Mouse (Mus musculus) left cerebral cortex, postnatal 4 days (tissue): Measurements from ENCODE around the gene Cabin1. TPM values are rescaled to one million over a fixed set of nuclear protein-coding genes. Genes with fewer than 3 reads are reported as not detected.

Experiments used
- DNase-seq: peaks from one replicate; pipeline ENCODE4 v3.0.0-alpha.2; 2022
- intact Hi-C: fragments of 180-260 bp; cut with DNase I; formaldehyde crosslinking; loops from one replicate; pipeline ENCODE4 v1.15.1; 2025
- total RNA-seq, 2 experiments: library from RNA; stranded (reverse); gene quantifications; 2 replicates each; pipeline ENCODE4 v1.2.3; 2021

The Cabin1 gene
- 100 to 1,000 TPM in 1 of 2 experiments, 10 to 100 TPM in 1; 93.1 to 101 TPM for total RNA-seq

GRCm38 (mm10) chr10:75763682-75764518, at the start of gene Cabin1:
Cabin1 (minus strand) TSS chr10:75764341.
- DNase-seq: peak; percentile 98
- intact Hi-C loops: no loop called here

GRCm38 (mm10) chr10:75804217-75804616, 40.1 kb upstream of the Cabin1 start:
- intact Hi-C loops: no loop called here
- DNase-seq: no peak

DNA sequence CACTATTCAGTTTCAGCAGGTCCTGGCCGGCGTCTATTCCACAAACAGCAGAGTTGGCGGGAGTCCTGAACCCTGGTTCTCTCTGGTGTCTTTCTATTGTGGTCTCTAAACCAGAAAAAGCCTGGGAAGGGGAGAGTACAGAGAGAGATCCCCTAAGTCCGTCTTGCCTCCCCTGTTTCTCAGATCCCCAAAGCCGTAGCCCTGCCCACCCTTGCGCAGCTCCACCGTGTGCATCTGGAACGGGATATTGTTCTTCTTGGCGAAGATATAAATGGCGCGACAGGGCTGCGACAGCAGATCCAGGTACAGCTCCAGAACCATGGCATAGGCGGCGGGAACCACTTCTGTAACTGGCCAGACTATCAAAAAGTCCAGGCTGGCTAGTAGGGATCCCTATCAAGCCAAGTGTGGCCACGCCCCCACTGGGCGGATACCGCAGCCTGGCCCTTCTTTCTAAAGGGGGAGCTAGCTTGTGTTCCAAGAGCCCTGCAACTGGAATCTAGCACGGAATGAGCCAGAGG, 34.1 kb upstream of the Cabin1 start, which contains the start of gene Gstt1:
Gene Gstt1, minus strand, starts transcription at position 409 of the 521 bp plus-strand sequence.
- peak; percentile 50 for DNase-seq
- intact Hi-C loops: no loop called here

- DNase-seq: peak; percentile 38
- intact Hi-C loops: no loop called here
These were observed 33.6 kb upstream of the Cabin1 start for GRCm38 (mm10) chr10:75797619-75798175.

DNA sequence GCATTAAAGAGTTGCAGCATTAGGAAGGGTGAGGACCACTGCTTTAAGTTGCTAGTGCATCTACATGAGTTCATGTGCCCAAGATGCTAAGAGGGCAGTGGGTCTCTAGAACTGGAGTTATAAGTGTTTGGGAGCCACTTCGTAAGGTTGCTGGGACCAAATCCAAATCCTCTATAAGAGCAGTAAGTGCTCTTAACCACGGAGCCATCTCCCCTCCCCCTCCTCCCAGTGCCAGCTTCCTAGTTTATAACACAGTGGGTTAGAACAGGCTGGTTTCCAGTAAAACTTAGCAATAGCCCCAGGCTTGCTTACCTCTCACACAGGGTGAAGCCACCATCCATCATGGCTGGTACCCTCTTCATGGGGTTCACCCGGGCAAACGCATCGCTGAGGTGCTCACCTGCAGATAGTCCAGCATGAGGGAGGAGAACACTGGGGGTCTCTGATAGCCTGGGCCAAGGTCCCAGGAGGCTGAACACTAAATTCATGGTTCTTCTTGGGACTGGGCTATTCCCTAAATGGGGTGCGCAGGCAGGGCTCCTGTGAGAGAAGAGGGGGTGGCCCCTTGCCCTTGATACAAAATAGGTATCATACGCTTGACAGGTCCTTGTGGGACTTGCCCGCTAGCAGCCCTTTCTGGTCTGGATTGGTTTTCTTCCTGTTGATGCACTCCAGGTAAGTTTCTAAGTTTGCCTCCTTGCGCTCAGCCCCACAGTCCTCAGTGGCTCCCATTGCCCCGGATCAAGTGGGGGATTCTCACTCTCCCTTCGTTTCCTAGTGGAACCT, 32.8 kb upstream of the Cabin1 start:
- intact Hi-C loops: no loop called here
- DNase-seq: no peak

GRCm38 (mm10) chr10:75794880-75795279, 30.7 kb upstream of the Cabin1 start:
- no peak for DNase-seq
- intact Hi-C loops: no loop called here

DNA sequence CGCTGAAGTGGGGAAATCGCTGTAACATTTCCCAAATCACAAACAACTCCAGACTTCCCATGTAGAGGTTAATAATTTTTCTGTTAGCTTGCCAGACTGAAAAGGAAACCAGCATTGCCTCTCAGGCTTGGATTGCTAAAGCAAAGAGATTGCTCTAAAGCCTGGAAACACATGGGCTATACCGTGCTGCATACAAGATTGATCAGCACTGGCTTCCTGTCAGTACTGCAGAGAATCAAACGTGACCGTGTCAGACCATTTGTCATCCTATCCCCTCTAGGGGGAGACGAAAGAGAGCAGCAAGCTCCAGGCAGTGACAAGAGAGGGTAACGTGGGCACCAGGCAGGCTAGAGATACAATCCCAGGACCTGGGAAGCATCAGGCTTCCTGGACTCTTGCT, 26.6 kb upstream of the Cabin1 start:
- intact Hi-C loops: no loop called here
- no peak for DNase-seq

DNA sequence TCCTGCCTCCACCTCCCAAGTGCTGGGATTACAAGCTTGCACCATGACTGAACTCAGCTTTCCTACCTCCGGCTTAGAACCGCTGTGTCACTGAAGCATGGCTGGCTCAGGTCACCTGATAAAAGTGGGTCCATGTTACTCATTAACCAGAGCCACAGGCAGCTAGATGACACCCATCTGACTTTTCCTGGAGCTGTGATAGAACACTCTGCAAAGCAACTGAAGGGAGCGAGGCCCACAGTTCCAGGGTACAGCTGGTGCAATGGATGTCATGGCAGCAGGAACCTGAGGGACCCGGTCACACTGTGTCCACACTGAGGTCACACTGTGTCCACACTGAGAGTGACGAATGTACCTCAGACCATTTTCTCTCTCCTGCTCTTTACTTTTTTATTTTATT, 25.7 kb upstream of the Cabin1 start:
- intact Hi-C loops: no loop called here
- DNase-seq: no peak

GRCm38 (mm10) chr10:75789081-75789735, 25.1 kb upstream of the Cabin1 start:
- DNase-seq: no peak
- intact Hi-C loops: no loop called here

- DNase-seq: no peak
- intact Hi-C loops: no loop called here
These were observed 24.1 kb upstream of the Cabin1 start for GRCm38 (mm10) chr10:75788277-75788676.

DNA sequence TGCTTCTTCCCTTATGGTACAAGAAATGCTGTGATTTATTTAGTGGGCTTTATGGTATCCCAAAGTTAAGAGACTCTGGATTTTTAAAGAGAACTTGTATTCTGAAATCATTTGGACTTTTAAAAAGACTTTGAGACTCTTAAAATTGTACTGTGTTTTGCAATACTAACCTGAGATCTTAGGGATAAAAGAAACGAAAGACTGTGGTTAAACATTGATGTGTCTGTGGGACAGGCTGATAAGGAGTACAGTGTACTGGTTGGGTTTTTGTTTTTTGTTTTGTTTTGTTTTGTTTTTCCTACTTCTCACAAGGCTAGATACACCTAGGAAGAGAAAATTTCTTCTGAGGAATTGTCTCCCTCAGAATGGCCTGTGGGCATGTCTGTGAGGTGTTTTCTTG, 21.3 kb upstream of the Cabin1 start:
- DNase-seq: no peak
- intact Hi-C loops: no loop called here

DNA sequence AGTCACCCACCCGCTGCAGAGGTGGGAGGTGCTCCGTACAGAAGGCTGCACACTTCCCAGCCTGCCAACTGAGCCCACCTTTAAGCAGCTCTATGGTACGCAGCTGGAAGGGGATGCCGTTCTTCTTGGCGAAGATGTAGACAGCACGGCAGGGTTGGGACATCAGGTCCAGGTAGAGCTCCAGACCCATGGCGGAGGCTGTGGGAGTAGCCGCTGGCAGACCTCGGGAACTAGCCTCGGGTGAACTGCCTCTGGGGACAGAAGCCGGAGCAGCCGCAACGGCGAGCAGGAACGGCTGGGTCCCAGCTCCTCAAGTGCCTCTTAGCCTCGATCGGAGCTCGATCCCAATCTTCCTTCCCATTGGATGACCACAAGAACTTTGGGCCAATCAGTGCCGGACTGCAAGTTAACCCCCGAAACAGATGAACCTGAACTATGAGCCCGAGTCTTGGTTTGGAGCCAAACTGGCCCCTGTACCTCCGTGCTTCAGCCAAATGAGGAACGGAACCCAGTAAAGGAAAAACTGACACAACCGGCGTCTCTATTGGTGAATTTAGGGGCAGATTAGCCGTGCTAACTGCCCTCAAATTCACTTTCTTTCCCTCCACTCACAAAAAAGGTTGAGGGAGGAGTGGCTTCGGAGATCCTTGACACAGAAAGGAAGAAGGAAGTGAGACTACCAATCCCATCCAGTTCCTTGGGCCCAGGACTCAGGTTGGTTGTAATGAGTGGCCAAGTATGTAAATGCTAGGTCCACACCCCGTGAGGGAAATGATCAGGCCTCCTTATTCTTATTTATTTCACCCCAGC, 16.8 kb upstream of the Cabin1 start, which contains the start of the genes Gm20441 and Gstt3:
Gene Gm20441, minus strand, starts transcription at position 186 of the 810 bp plus-strand sequence.
Gene Gstt3, minus strand, starts transcription at position 646 of the 810 bp plus-strand sequence.
- peak; percentile 14 for DNase-seq
- intact Hi-C loops: no loop called here

GRCm38 (mm10) chr10:75779206-75780174, 15.3 kb upstream of the Cabin1 start:
- DNase-seq: no peak
- intact Hi-C loops: loop anchor here (10.0 kb wide), 1 partner anchor 55 kb away; the partner anchor contains the start of gene Gstt2

- intact Hi-C loops: loop anchor here (10.0 kb wide), 1 partner anchor 57 kb away; the partner anchor contains the start of gene Gstt2
- DNase-seq: no peak
These were observed 13.7 kb upstream of the Cabin1 start for GRCm38 (mm10) chr10:75777885-75778284.

DNA sequence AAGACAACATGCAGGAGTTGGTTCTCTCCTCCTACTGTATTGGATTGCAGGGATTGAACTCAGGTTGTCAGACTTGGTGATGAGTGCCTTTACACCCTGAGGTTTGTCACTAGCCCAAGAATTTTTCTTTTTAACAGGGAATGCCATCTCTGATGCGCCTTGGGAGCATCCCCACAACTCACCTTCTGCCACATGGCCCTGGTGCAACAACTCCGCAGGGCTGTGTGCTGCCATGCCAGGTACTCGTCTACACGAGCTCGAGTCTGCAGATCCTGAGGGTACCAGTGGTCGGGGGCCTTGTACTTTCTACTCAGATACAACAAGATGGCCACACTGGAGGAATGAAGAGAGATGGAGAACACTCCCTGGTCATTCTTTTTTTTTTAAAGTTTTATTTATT, 12.4 kb upstream of the Cabin1 start:
- no peak for DNase-seq
- intact Hi-C loops: loop anchor here (10.0 kb wide), 1 partner anchor 58 kb away; the partner anchor contains the start of gene Gstt2

DNA sequence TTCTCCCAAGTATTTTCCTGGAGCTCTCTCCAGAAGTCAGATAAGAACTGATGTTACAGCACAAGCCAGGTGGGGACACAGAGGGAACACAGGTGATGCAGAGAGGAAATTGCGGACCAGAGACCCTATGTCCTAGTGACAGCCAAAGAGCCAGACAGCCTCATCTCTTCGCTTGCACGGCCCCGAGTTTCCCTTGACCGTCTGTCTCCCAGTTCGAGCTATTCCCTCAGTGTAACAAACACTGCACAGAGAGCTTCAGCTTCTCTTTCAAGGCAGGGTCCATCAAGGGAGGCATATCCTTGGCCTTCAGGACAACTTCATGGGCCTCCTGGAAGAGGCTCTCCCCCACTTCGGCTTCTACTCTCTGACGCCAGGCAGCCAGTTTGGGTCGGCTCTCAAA, 10.4 kb upstream of the Cabin1 start:
- DNase-seq: no peak
- intact Hi-C loops: loop anchor here (10.0 kb wide), 1 partner anchor 60 kb away; the partner anchor contains the start of gene Gstt2

DNA sequence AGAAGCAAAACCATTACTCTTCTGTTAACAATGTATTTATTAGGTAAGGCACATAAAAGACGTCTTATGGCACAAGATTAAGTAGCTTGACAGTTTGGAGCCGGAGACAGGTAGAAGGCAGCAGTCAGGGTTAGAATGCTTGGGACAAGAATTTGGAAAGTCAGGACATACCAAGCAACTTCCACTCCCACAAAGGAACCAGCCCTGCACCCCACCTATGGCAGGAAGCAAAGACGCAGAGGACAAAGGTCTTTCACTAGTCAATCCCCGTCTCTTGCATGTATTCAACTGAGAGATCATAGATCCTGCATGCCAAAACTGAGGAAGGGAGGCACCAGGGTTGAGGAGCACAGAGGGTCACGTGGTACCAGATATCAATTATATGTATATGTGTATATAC, 10.0 kb upstream of the Cabin1 start:
- no peak for DNase-seq
- intact Hi-C loops: loop anchor here (10.0 kb wide), 1 partner anchor 61 kb away; the partner anchor contains the start of gene Gstt2
